Mouse (Mus musculus) hindbrain, embryonic 16.5 days (tissue): ENCODE results near the gene Lhpp. TPM values are rescaled to one million over a fixed set of nuclear protein-coding genes. Genes with fewer than 3 reads are reported as not detected.
"Not testable (repeated sequence)": the region's sequence is repeated elsewhere in the genome, so short reads cannot be mapped to it uniquely, and the experiment has no call there.

Experiments used
- ATAC-seq: fragments of 200-750 bp; cut with Nextera tagmentation; 2 replicates; pipeline ENCODE4 v1.8.0; 2017; ENCODE audit warnings: moderate TSS enrichment, moderate library complexity
- H3K27ac ChIP-seq: fragments of 300-500 bp; sonication (generic); 2 replicates; pipeline ENCODE4 v1.5.1; 2014; ENCODE audit warnings: low read depth, mild to moderate bottlenecking, control low read depth, low read length, moderate library complexity
- H3K27me3 ChIP-seq: fragments of 300-500 bp; sonication (generic); replicated peaks from 2 replicates; pipeline ENCODE4 v1.6.1; 2014; ENCODE audit warnings: low read length; ENCODE audit not compliant: control insufficient read depth, insufficient read depth
- H3K36me3 ChIP-seq: fragments of 300-500 bp; sonication (generic); 2 replicates; pipeline ENCODE4 v1.6.1; 2014; ENCODE audit warnings: mild to moderate bottlenecking, low read length, moderate library complexity, mixed read lengths; ENCODE audit not compliant: control insufficient read depth, insufficient read depth
- H3K4me1 ChIP-seq: fragments of 300-500 bp; sonication (generic); 2 replicates; pipeline ENCODE4 v1.6.1; 2014; ENCODE audit warnings: low read depth, low read length; ENCODE audit not compliant: control insufficient read depth, insufficient read depth
- H3K4me2 ChIP-seq: fragments of 300-500 bp; sonication (generic); 2 replicates; pipeline ENCODE4 v1.6.1; 2014; ENCODE audit warnings: mild to moderate bottlenecking, low read length, control low read depth, moderate library complexity
- H3K4me3 ChIP-seq: fragments of 300-500 bp; sonication (generic); 2 replicates; pipeline ENCODE4 v1.5.1; 2014; ENCODE audit warnings: mild to moderate bottlenecking, low read length, control low read depth, moderate library complexity
- H3K9ac ChIP-seq: fragments of 300-500 bp; sonication (generic); 2 replicates; pipeline ENCODE4 v1.6.1; 2014; ENCODE audit warnings: low read depth, mild to moderate bottlenecking, control low read depth, low read length, moderate library complexity
- H3K9me3 ChIP-seq: fragments of 300-500 bp; sonication (generic); 2 replicates; pipeline ENCODE4 v1.6.1; 2014; ENCODE audit warnings: mild to moderate bottlenecking, low read length, moderate library complexity; ENCODE audit not compliant: control insufficient read depth
- WGBS: fragments of 180-500 bp; shearing (Covaris S2); extraction: QIAGEN DNeasy Blood & Tissue Kit; methylation state at CpG from one replicate; pipeline ENCODE4 v1.1.7; 2014; 5-methylcytosine and 5-hydroxymethylcytosine counted together
- polyA plus RNA-seq: library from polyadenylated mRNA; unstranded; fragments of >200 nt; fragmentation: Nextera tagmentation; extraction: Ambion mirVana; gene quantifications from 2 replicates; pipeline ENCODE4 v1.2.1, GENCODE M21; 2015

Gene Lhpp
- polyA plus RNA-seq, 1 experiment from 2014 or later = 56.2 TPM

- H3K9me3 ChIP-seq = no peaks in the 10 kb centered on the region
- no peaks in the 10 kb centered on the region for H3K36me3 ChIP-seq
- peaks cover 8% of the 10 kb centered on the region for H3K4me1 ChIP-seq
- no peak overlapping the region; the same call in 1 of the 2 replicates for H3K4me2 ChIP-seq
- no peak overlapping the region for H3K9ac ChIP-seq
- H3K4me3 ChIP-seq = no peak overlapping the region
- no peaks in the 10 kb centered on the region for H3K27me3 ChIP-seq
- ATAC-seq = peak; percentile 74
- WGBS = 13% methylated on average over 9 of the region's 9 CpGs
- H3K27ac ChIP-seq = peak overlapping the region; percentile 53; the same call in 1 of the 2 replicates
These were observed 45.6 kb downstream of the Lhpp start for GRCm38 (mm10) chr7:132656075-132656474.

GRCm38 (mm10) chr7:132656548-132656947 is 46.1 kb downstream of the Lhpp start:
- no peaks in the 10 kb centered on the region for H3K27me3 ChIP-seq
- peaks cover 8% of the 10 kb centered on the region for H3K4me1 ChIP-seq
- peak overlapping the region; percentile 53; the same call in 1 of the 2 replicates for H3K27ac ChIP-seq
- H3K4me3 ChIP-seq = no peak overlapping the region
- ATAC-seq = peak; percentile 47
- H3K9me3 ChIP-seq = no peaks in the 10 kb centered on the region
- WGBS = 3% methylated on average over 3 of the region's 3 CpGs
- no peak overlapping the region for H3K4me2 ChIP-seq
- no peaks in the 10 kb centered on the region for H3K36me3 ChIP-seq
- H3K9ac ChIP-seq = no peak overlapping the region

GRCm38 (mm10) chr7:132657371-132658057 is 47.1 kb downstream of the Lhpp start:
- Histone ChIP-seq H3K4me2 (no peak overlapping the region), H3K36me3 (no peaks in the 10 kb centered on the region), H3K27ac (peak overlapping the region; percentile 48), H3K9me3 (no peaks in the 10 kb centered on the region), H3K4me1 (peaks cover 8% of the 10 kb centered on the region), H3K4me3 (no peak overlapping the region), H3K27me3 (no peaks in the 10 kb centered on the region), H3K9ac (peak overlapping the region; percentile 17; the same call in 1 of the 2 replicates)
- ATAC-seq = no peak
- WGBS = 45% methylated on average over 14 of the region's 14 CpGs

- no peak overlapping the region for H3K4me3 ChIP-seq
- no peaks in the 10 kb centered on the region for H3K9me3 ChIP-seq
- 0 out of 2 replicates have a peak overlapping the region, but pooled peaks have one; percentile 1 for H3K9ac ChIP-seq
- ATAC-seq = no peak
- H3K27ac ChIP-seq = no peak overlapping the region
- no peak overlapping the region for H3K4me2 ChIP-seq
- H3K36me3 ChIP-seq = no peaks in the 10 kb centered on the region
- no peaks in the 10 kb centered on the region for H3K27me3 ChIP-seq
- WGBS = 22% methylated on average over 9 of the region's 9 CpGs
- peaks cover 8% of the 10 kb centered on the region for H3K4me1 ChIP-seq
These were observed 47.6 kb downstream of the Lhpp start for GRCm38 (mm10) chr7:132658058-132658450.

- no peaks in the 10 kb centered on the region for H3K36me3 ChIP-seq
- H3K9me3 ChIP-seq = no peaks in the 10 kb centered on the region
- H3K4me1 ChIP-seq = peaks cover 8% of the 10 kb centered on the region
- H3K27ac ChIP-seq = no peak overlapping the region
- no peak overlapping the region for H3K4me3 ChIP-seq
- H3K27me3 ChIP-seq = no peaks in the 10 kb centered on the region
- H3K9ac ChIP-seq = no peak overlapping the region
- WGBS = 88% methylated on average over 5 of the region's 5 CpGs
- ATAC-seq = no peak
- no peak overlapping the region for H3K4me2 ChIP-seq
These were observed 48.2 kb downstream of the Lhpp start for GRCm38 (mm10) chr7:132658688-132659087.

GRCm38 (mm10) chr7:132659633-132660032 is 49.2 kb downstream of the Lhpp start:
- H3K9ac ChIP-seq = no peak overlapping the region
- no peak for ATAC-seq
- no peaks in the 10 kb centered on the region for H3K36me3 ChIP-seq
- no peak overlapping the region for H3K27ac ChIP-seq
- no peak overlapping the region for H3K4me3 ChIP-seq
- 84% methylated on average over 7 of the region's 7 CpGs for WGBS
- no peak overlapping the region for H3K4me2 ChIP-seq
- no peaks in the 10 kb centered on the region for H3K27me3 ChIP-seq
- H3K9me3 ChIP-seq = no peaks in the 10 kb centered on the region
- H3K4me1 ChIP-seq = peaks cover 8% of the 10 kb centered on the region

- H3K27me3 ChIP-seq, ATAC-seq, H3K9ac ChIP-seq, H3K4me3 ChIP-seq, H3K9me3 ChIP-seq, H3K4me1 ChIP-seq, H3K36me3 ChIP-seq, H3K27ac ChIP-seq, H3K4me2 ChIP-seq: not testable (repeated sequence)
- WGBS = 74% methylated on average over 6 of the region's 6 CpGs
These were observed 52.4 kb downstream of the Lhpp start for GRCm38 (mm10) chr7:132662831-132663230.

- WGBS = 77% methylated on average over 6 of the region's 6 CpGs
- Histone ChIP-seq H3K27ac (no peak overlapping the region), H3K9ac (no peak overlapping the region), H3K9me3 (no peaks in the 10 kb centered on the region), H3K4me1 (no peaks in the 10 kb centered on the region), H3K4me3 (no peak overlapping the region), H3K27me3 (no peaks in the 10 kb centered on the region), H3K36me3 (no peaks in the 10 kb centered on the region), H3K4me2 (no peak overlapping the region)
- ATAC-seq = no peak
These were observed 54.4 kb downstream of the Lhpp start for GRCm38 (mm10) chr7:132664815-132665214.

GRCm38 (mm10) chr7:132665664-132666382 is 55.4 kb downstream of the Lhpp start:
- Histone ChIP-seq H3K4me3 (no peak overlapping the region), H3K4me2 (no peak overlapping the region), H3K27ac (no peak overlapping the region), H3K9me3 (no peaks in the 10 kb centered on the region), H3K36me3 (no peaks in the 10 kb centered on the region), H3K9ac (no peak overlapping the region), H3K27me3 (no peaks in the 10 kb centered on the region), H3K4me1 (no peaks in the 10 kb centered on the region)
- 0 out of 2 replicates have a peak, but pooled peaks have one; percentile 17 for ATAC-seq
- 53% methylated on average over 7 of the region's 8 CpGs for WGBS
